Mouse (Mus musculus): ENCODE measurements around the gene Efhd1.

DNA sequence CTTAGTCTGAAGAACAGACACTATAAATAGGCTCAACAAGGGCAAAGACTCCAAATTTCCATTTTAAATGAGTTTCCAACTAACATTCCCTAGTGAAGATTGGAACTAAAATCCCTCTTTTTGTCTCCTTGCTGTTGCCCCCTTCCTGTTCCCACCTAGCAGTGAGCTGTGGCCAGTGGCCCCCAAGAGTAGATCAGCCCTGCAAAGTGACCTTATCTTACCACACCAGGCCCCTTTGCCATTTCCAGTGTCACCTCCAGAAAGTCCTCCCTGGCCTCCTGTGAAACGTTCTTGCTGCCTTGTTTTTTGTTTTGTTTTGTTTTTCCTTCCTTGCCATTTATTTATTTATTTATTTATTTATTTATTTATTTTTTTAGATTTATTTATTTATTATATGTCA lies 18.7 kb upstream of the Efhd1 start:
- TF ChIP-seq EP300 (IDR thresholded peaks at IDR 0.05; ENCODE audit: low read depth) (peak; percentile 11; the same call in 1 of the 2 replicates), CTCF (IDR thresholded peaks at IDR 0.05; ENCODE audit: low read depth) (no peak)
